Mouse (Mus musculus) megakaryocyte, embryonic 14.5 days (primary cell): ENCODE results near the gene Nrxn2.

Experiments used
- FLI1 ChIP-seq: IDR thresholded peaks from 2 replicates; pipeline ENCODE4 v1.6.1; 2012; ENCODE audit warnings: low read length, inconsistent platforms, mixed read lengths
- GATA1 ChIP-seq: IDR thresholded peaks from 3 replicates; pipeline ENCODE4 v1.6.1; 2012; ENCODE audit warnings: mixed read lengths, low read length, inconsistent platforms, borderline replicate concordance

- no peak for TF ChIP-seq FLI1
- TF ChIP-seq GATA1, result no peak
These were observed 5.7 kb upstream of the Nrxn2 start for GRCm38 (mm10) chr19:6412798-6413197.
